Mouse (Mus musculus) testis, adult 2 months (tissue): ENCODE results near the gene Rbms3.

ENCODE experiments used
- CTCF ChIP-seq: fragments of 200-500 bp; IDR thresholded peaks from 2 replicates; pipeline ENCODE4 v1.5.1; 2012; ENCODE audit warnings: low read depth, mild to moderate bottlenecking, inconsistent platforms, low read length, moderate library complexity; ENCODE audit not compliant: control insufficient read depth, insufficient read depth, insufficient replicate concordance
- POLR2A ChIP-seq: fragments of 200-500 bp; IDR thresholded peaks from 2 replicates; pipeline ENCODE4 v1.6.1; 2012; ENCODE audit warnings: low read depth, mild to moderate bottlenecking, inconsistent platforms, low read length, moderate library complexity; ENCODE audit not compliant: control insufficient read depth

GRCm38 (mm10) chr9:116872346-116872745 lies 757.4 kb downstream of the Rbms3 start:
- no peak for TF ChIP-seq POLR2A
- TF ChIP-seq CTCF = no peak
